Mouse (Mus musculus): ENCODE measurements around the gene Smdt1.
"Not testable (repeated sequence)": the region's sequence is repeated elsewhere in the genome, so short reads cannot be mapped to it uniquely, and the experiment has no call there.

The Smdt1 gene

DNA sequence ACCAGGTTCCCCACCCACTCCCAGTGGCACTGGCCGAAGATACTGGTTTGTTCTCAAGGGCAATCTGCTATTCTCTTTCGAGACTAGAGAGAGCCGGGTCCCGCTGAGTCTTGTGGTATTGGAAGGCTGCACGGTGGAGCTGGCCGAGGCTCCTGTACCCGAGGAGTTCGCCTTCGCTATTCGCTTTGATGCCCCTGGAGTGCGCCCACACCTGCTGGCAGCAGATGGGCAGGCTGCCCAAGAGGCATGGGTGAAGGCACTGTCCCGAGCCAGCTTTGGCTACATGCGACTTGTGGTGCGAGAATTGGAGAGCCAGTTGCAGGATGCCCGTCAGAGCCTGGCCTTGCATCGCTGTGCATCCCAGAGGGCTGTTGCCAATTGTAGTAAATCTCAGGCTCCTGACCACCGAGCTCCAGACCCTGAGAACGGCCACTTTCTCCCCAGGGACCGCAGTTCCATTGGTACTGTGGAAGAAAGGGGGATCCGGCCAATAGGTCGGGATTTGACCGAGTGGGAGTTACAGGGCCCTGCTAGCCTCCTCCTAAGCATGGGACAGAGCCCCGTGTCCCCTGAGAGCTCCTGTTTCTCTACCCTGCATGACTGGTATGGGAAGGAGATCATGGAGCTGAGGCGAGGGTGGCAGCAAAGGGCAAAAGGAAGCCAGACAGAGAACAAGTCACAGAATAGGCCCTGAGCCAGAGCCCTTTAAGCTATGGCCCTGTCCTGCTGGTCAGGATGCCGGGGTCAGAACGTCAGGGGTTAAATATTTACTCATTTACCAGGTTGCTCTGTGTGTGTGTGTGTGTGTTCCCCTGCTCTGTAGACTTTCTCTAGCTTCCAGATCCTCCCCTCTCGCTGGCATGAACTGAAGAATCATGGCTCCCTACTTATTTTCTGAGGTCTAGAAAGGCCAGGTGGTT lies 4.9 kb downstream of the Smdt1 start:
- DNase-seq (ENCODE audit: low spot score): no peak

- DNase-seq (ENCODE audit: low spot score): no peak
Observed at GRCm38 (mm10) chr15:82344971-82345370, 6.2 kb downstream of the Smdt1 start.

- peak; percentile 95 for DNase-seq (ENCODE audit: low spot score)
Observed at GRCm38 (mm10) chr15:82345820-82346470, 7.2 kb downstream of the Smdt1 start.

GRCm38 (mm10) chr15:82346580-82347302 lies 8.0 kb downstream of the Smdt1 start:
- no peak for DNase-seq (ENCODE audit: low spot score)

DNA sequence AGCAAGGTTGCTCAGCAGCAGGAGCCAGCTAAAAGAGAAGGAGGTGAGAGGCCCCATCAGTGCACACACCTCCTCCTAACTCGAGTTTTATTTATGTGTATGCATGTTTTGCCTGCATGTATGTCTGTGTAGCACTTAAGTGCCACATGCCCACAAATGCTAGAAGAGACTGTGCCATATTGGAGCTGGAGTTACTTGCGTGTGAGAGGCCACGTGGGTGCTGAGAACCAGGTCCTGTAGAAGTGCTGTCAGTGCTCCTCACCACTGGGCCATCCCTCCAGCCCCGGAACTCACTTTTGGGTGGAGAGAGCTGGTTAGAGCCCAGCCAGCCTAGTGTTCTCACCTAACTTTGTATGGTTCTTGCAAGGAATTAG lies 8.5 kb downstream of the Smdt1 start:
- DNase-seq (ENCODE audit: low spot score): no peak

DNA sequence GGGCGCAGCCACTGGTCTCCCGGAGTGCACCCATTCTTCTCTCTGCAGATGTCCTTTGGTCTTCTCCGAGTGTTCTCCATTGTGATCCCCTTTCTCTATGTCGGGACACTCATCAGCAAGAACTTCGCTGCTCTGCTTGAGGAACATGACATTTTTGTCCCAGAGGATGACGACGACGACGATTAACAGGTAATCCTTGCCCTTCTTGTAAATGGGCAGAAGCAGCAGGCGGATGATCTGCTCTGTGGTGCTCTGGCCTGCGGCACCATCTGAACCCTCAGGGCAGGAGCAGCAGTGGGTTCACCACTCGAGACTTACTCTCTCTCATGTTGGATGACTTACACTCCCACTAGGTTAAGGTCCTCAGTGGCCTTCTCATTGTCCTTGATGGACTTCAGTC lies 9.1 kb downstream of the Smdt1 start:
- no peak for DNase-seq (ENCODE audit: low spot score)

DNA sequence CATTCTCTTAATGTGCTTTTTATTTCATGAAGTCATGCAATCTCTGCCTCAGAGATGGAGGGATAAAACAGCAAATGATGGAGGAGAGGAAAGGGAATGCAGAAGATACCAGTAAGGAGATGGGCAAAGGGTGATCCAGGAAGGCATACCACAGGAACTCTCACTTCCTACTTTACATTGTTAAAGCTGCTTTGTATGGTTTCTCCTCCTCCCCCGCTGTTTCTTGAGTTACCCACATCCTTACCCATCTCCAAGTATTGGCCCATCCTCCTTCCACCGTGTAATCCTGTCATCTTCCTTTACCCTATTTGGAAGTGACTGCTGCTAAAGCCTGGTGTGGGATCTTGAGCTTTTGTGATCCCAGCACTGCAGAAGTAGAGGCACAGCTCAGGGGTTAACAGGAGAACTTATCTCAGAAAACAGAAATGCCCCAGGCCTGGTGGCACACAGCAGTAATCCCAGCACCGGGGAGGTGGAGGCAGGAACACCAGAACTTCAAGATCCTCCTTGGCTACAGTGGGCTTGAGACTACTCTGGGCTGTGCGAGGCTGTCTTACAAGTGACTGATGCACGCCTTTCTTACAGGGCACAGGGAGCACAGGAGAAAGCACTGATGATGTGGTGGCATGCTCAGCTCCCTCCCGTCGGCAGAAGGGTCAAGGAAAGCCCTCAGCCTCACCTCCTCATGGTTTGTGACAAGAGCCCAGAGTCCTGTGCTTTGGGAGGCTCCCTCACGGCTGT lies 9.7 kb downstream of the Smdt1 start:
- no peak for DNase-seq (ENCODE audit: low spot score)

GRCm38 (mm10) chr15:82348999-82349341 lies 10.2 kb downstream of the Smdt1 start:
- DNase-seq (ENCODE audit: low spot score): no peak

GRCm38 (mm10) chr15:82350349-82350748 lies 11.6 kb downstream of the Smdt1 start:
- DNase-seq (ENCODE audit: low spot score): no peak

- no peak for DNase-seq (ENCODE audit: low spot score)
Observed at GRCm38 (mm10) chr15:82351480-82351879, 12.7 kb downstream of the Smdt1 start.

DNA sequence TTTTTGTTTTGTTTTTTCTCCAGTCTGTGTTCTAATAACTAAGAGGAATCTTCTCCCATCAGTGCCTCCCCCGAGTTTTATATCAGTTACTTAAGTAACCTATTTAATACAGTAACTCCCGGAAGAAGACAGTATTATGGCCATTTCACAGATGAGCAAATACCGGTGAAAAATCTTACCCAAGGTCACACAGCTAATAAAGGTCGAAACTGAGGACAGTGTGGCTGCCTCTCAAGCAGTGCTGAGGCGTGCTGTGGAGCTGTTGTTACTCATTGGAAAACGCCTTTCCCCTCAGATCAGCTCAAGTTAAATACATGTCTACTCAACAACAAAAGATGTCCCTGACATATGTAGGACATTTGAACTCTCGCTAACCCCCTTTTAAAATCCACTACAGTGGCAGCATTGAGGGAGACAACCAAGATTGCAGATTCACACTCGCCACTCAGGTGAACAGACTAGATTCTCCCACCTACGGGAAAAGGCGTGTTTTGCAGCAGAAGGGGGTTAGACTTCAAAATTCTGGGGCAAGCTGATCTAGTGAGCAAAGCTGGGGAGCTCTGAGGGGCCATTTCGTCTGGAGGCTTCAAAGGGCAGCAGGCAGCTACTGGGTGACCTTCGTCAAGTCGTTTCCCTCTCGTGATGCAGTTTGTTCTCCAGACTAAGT lies 14.5 kb downstream of the Smdt1 start:
- DNase-seq (ENCODE audit: low spot score): no peak

DNA sequence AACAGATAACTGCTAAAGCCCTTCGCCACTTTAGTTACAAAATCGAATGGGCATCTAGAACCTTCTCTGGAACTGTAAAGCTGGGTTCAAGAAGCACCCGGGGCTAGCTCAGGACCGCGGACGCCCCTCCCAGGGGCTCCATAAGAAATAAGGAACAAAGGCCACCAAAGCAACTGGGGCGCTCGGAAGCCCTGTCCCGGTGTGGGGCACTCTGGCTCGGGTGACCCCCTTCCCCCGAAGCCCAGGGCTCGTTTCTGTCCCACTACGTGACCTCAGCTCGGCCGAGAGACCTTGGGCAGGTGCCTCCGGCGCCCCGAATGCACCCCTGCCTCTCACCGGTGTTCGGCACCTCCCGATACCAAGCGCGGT lies 15.0 kb downstream of the Smdt1 start:
- no peak for DNase-seq (ENCODE audit: low spot score)

DNA sequence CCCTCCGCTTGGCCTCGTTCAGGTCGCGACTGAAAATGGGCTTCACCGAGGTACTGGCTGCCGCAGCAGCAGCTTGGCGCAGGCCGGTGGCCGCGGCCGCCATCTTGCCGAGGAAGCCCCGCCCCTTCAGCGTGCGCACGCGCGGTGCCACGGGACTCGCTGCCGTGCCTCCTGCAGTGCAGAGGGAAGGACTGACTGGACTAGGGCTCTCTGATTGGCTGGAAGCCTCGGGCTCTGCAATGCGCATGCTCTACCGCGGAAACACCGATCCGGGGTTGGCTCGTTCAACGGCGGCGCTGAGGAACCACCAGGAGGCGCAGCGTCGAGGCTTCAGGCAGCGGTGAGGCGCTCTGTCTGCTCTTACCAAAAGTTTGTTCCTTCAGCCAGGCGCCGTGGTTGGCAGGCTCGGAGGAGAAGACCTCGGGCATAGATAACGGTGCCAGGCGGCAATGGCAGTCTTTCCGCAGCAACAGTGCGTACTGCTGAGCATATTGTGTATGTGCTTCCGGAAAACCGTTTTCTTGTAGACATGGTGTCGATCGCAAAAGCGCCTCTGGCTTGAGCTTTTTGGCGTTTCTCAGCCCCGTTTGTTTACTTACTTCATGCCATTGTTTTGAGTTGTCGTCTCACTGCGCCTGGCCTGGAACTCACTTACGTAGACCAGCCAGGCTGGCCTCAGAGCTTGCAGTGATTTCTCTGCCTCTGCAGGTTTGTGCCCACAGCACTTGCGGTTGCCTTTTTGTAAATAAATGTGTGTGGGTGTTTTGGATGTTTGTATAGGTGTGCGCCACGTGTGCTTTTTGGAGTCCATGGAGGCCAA lies 15.6 kb downstream of the Smdt1 start, which contains the start of gene Ndufa6:
TSS of gene Ndufa6 (minus strand) at position 197 of the 820 bp plus-strand sequence.
- peak; percentile 99 for DNase-seq (ENCODE audit: low spot score)

DNA sequence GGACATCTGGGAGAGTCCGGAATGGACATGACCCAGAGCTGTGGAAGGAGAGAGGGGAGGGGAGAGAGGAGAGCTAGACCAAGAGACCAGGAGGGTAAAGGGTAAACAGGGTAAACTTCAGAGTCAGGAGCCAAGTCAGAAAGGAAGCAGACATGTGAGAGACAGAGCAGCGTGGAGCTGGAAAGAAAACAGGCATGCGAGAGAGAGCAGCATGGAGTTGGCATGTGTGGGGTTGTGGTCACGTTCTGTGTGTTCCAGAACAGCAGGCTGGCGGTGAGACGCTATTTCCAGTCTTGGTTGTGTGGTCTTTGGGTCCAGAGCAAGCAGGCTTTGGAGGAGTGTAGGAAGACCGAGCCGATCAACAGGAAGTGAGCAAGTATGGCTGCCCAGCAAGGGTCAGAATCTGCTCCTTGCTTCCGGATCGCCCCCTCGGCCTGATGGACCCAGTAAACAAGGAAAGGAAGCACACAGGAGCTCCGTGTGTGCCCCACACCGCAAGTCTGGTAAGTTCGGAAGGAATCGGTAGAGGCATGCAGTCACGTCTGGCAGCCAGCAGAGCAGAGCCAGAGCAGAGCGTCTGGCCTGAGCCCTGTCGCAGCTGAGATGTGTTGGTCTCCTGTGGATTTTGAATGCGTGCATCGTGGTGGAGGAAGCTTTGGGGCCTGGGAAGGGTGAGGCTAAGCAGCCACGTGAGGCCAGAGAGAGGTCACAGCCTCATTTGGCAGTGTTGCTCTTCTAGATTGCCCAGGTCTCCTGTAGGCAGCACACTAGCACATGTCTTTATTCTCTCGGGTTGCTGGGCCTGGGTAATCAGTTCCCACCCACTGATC lies 19.9 kb downstream of the Smdt1 start:
- no peak for DNase-seq (ENCODE audit: low spot score)

DNA sequence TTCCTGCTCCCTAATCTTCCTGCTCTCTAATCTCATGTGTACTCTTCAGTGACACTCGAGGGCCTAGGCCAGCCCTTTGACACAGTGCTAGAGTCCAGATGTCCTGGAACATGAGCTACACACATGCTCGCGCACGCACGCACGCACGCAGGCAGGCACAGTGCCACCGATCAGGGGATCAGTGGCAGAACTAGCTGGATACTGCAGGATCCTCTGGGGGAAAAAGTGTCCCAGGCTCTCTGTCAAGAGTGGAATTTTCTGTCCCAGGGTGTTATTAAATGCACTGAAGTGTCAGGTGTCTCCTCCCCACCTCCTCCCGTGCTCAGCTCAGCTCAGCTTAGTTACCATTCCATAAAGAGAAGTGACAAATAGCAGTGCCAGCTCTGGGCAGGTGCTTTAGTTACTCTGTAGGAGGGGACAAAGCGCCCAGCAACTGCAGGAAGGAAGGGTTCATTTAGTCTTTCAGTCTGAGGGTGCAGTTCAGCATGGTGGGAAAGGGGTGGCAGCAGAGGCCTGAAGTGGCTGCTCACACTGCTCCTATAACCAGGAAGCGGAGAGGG lies 22.8 kb downstream of the Smdt1 start:
- DNase-seq (ENCODE audit: low spot score): no peak

GRCm38 (mm10) chr15:82362234-82362633 lies 23.5 kb downstream of the Smdt1 start:
- no peak for DNase-seq (ENCODE audit: low spot score)

GRCm38 (mm10) chr15:82363801-82364200 lies 25.0 kb downstream of the Smdt1 start:
- DNase-seq (ENCODE audit: low spot score): not testable (repeated sequence)

DNA sequence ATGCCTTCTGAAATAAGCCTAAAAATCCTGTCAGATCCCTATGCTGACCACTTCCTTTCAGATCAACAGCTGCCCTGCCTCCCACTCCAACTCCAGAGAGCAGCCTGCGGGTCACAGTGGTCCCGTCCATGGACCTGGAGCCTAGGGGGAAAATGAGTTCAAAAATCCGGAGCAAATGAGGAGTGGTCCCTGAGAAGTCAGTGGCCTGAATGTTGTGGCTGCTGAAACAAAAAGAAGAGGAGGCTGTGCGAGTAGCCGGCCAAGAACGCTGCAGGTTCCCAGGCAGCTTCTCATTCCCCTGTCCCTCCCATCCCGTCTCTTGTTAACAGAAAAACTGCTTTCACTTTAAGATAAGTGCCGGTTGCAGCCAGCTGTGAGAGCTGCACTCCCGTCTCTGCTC lies 25.8 kb downstream of the Smdt1 start:
- DNase-seq (ENCODE audit: low spot score): not testable (repeated sequence)

DNA sequence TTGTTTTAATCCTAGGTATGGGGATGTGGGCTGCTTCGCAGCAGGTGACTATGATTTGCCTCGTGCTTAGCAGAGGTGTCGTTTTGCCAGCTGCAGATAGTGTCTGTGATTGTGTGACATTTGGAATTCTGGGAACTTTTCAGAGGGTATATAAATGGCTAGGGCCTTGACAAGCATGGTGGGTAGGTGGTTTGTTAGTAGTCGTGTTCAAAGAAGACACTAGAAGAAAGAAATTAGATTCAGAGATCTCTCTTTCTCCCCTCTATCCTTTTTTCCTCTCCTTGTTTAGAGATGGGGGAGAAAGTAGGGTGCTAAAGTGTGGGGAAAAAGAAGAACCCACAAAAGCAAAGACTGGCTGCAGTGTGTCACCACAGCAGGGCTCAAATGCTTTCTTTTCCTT lies 29.4 kb downstream of the Smdt1 start:
- DNase-seq (ENCODE audit: low spot score): no peak

Data from urinary bladder, postnatal 25 days (tissue).